Mouse (Mus musculus): ENCODE measurements around the gene 4933430I17Rik. TPM values are rescaled to one million over a fixed set of nuclear protein-coding genes. Genes with fewer than 3 reads are reported as not detected.

4933430I17Rik gene
- total and polyA plus RNA-seq, 3 experiments, result not detected

- Histone ChIP-seq H3K36me3 (ENCODE audit: control insufficient read depth, insufficient read depth, low read length) (no peaks in the 10 kb centered on the region), H3K27ac (no peak overlapping the region), H3K27me3 (ENCODE audit: control insufficient read depth, insufficient read depth, low read length) (no peaks in the 10 kb centered on the region), H3K4me1 (ENCODE audit: control insufficient read depth, insufficient read depth, low read length) (peaks cover 2% of the 10 kb centered on the region), H3K4me3 (no peak overlapping the region), H3K9ac (ENCODE audit: low read depth, low read length) (no peak overlapping the region), H3K79me2 (replicated peaks; ENCODE audit: control insufficient read depth, insufficient read depth, low read length) (no peaks in the 10 kb centered on the region)
- 26% methylated on average over 3 of the region's 3 CpGs for WGBS
- intact Hi-C loops (cut with DNase I), result no loop called here
- TF ChIP-seq POLR2A (IDR thresholded peaks at IDR 0.05; ENCODE audit: insufficient read depth, low read depth, low read length), result no peak
- no peak for TF ChIP-seq EP300 (IDR thresholded peaks at IDR 0.05; ENCODE audit: insufficient read depth, low read depth, low read length)
- no peak for DNase-seq
Observed at GRCm38 (mm10) chr4:62557436-62557835, 32.3 kb downstream of the 4933430I17Rik start.

DNA sequence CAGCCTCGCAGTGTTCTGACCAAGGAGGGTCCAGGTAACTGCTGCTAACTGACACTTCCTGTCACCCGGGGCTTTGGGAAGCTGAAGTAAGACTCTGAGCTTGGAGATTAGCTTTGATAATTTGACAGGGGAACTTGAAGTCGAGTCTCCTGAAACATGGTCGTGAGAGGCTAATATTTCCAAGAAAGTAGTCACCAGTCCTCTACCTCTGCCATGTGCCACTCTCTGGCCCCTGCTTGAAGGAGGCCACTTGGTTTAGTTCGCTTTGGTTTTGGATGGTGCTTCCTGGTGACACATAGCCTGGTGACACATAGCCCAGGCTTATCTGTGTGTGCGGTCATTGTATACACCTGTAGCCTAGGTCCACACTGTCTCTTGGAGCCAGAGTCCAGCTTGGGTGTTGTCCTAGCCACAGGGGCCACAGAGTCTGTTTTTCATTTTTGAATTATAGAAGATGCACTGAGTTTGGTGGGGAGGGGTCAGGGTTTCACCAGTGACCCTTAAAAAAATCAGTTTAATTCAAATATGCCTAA is 34.7 kb downstream of the 4933430I17Rik start, which contains the start of gene Rgs3:
Rgs3 (plus strand) TSS at position 51 of the 533 bp plus-strand sequence.
- peaks cover 2% of the 10 kb centered on the region for H3K4me1 ChIP-seq (ENCODE audit: control insufficient read depth, insufficient read depth, low read length)
- TF ChIP-seq CTCF (IDR thresholded peaks at IDR 0.05) (no peak), POLR2A (IDR thresholded peaks at IDR 0.05; ENCODE audit: insufficient read depth, low read depth, low read length) (no peak), EP300 (IDR thresholded peaks at IDR 0.05; ENCODE audit: insufficient read depth, low read depth, low read length) (no peak)
- H3K4me3 ChIP-seq, result no peak within 1 kb of the TSS
- H3K27me3 ChIP-seq (ENCODE audit: control insufficient read depth, insufficient read depth, low read length), result no peaks in the 10 kb centered on the region
- H3K79me2 ChIP-seq (replicated peaks; ENCODE audit: control insufficient read depth, insufficient read depth, low read length), result no peaks in the 10 kb centered on the region
- H3K27ac ChIP-seq, result no peak within 1 kb of the TSS
- no peaks in the 10 kb centered on the region for H3K36me3 ChIP-seq (ENCODE audit: control insufficient read depth, insufficient read depth, low read length)
- DNase-seq, result no peak
- 44% methylated on average over 6 of the region's 6 CpGs for WGBS
- intact Hi-C loops (cut with DNase I), result no loop called here
- H3K9ac ChIP-seq (ENCODE audit: low read depth, low read length), result no peak within 1 kb of the TSS

DNA sequence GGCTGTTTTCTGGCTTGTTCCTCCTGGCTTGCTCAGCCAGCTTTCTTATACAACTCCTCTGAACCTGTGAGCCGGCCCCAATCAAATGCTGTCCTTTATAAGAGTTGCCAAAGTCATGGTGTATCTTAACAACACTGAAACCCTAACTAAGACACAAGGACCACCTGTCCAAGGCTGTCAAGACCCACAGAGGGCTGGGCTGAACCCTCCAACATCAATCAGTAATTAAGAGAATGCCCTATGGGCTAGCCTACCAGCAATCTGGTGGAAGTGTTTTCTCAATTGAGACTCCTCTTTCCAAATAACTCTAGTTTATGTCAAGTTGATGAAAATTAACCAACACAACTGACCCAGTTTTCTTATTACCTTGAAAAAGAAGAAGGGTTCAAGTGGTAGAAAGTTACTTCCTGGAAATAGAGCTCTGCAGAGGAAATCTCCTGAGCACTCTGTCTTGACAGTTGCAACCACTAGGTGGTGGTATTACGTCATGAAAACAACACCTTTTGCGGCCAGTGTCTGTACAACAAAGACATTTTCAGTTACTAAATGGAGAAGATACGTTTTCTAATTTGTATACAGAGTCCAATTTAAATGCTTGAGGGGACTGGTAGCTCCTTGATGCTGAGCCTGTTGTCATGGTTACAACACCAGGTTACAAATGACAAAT is 35.9 kb downstream of the 4933430I17Rik start:
- Histone ChIP-seq H3K9ac (ENCODE audit: low read depth, low read length) (no peak overlapping the region; the same call in 1 of the 2 replicates), H3K79me2 (replicated peaks; ENCODE audit: control insufficient read depth, insufficient read depth, low read length) (no peaks in the 10 kb centered on the region), H3K36me3 (ENCODE audit: control insufficient read depth, insufficient read depth, low read length) (no peaks in the 10 kb centered on the region), H3K27ac (no peak overlapping the region), H3K4me1 (ENCODE audit: control insufficient read depth, insufficient read depth, low read length) (peaks cover 2% of the 10 kb centered on the region), H3K27me3 (ENCODE audit: control insufficient read depth, insufficient read depth, low read length) (0 out of 2 replicates have a peak, but pooled peaks cover 2% of the 10 kb centered on the region), H3K4me3 (no peak overlapping the region)
- peak; percentile 92 for TF ChIP-seq CTCF (IDR thresholded peaks at IDR 0.05)
- no peak for TF ChIP-seq POLR2A (IDR thresholded peaks at IDR 0.05; ENCODE audit: insufficient read depth, low read depth, low read length)
- TF ChIP-seq EP300 (IDR thresholded peaks at IDR 0.05; ENCODE audit: insufficient read depth, low read depth, low read length), result no peak
- 24% methylated on average over 4 of the region's 4 CpGs for WGBS
- intact Hi-C loops (cut with DNase I), result loop anchor here (1.0 kb wide), 2 partner anchors 135 to 203 kb away; no protein-coding TSS in a partner anchor
- peak; percentile 58 to 74 for DNase-seq

DNA sequence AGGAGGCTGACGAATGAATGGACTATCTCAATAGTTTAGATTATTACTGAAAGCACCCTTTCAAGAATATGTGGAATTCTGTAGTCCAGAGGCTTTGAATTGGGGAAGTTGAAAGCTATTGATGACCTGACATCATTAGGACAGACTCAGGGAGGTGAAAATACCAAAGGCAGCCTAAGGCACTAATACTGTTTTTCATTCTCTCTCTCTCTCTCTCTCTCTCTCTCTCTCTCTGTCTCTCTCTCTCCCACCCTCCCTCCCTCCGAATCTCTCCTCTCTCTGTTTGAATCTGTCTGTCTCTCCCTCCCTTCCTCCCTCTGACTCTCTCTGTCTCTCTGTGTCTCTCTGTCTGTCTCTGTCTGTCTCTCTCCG is 36.4 kb downstream of the 4933430I17Rik start:
- intact Hi-C loops (cut with DNase I), result loop anchor here (1.0 kb wide), 2 partner anchors 135 to 203 kb away; no protein-coding TSS in a partner anchor
- H3K27ac ChIP-seq, result no peak overlapping the region
- peaks cover 2% of the 10 kb centered on the region for H3K4me1 ChIP-seq (ENCODE audit: control insufficient read depth, insufficient read depth, low read length)
- TF ChIP-seq CTCF (IDR thresholded peaks at IDR 0.05), result no peak
- no peak for TF ChIP-seq POLR2A (IDR thresholded peaks at IDR 0.05; ENCODE audit: insufficient read depth, low read depth, low read length)
- TF ChIP-seq EP300 (IDR thresholded peaks at IDR 0.05; ENCODE audit: insufficient read depth, low read depth, low read length), result no peak
- H3K36me3 ChIP-seq (ENCODE audit: control insufficient read depth, insufficient read depth, low read length), result no peaks in the 10 kb centered on the region
- WGBS, result 46% methylated on average over 3 of the region's 3 CpGs
- H3K27me3 ChIP-seq (ENCODE audit: control insufficient read depth, insufficient read depth, low read length), result 0 out of 2 replicates have a peak, but pooled peaks cover 2% of the 10 kb centered on the region
- no peak for DNase-seq
- no peak overlapping the region; the same call in 1 of the 2 replicates for H3K9ac ChIP-seq (ENCODE audit: low read depth, low read length)
- H3K79me2 ChIP-seq (replicated peaks; ENCODE audit: control insufficient read depth, insufficient read depth, low read length), result no peaks in the 10 kb centered on the region
- H3K4me3 ChIP-seq, result no peak overlapping the region

GRCm38 (mm10) chr4:62562006-62562405 is 36.8 kb downstream of the 4933430I17Rik start:
- no peak overlapping the region for H3K4me3 ChIP-seq
- H3K36me3 ChIP-seq (ENCODE audit: control insufficient read depth, insufficient read depth, low read length), result no peaks in the 10 kb centered on the region
- no peak for DNase-seq
- H3K27ac ChIP-seq, result no peak overlapping the region
- peaks cover 2% of the 10 kb centered on the region for H3K4me1 ChIP-seq (ENCODE audit: control insufficient read depth, insufficient read depth, low read length)
- 55% methylated on average over 4 of the region's 4 CpGs for WGBS
- H3K27me3 ChIP-seq (ENCODE audit: control insufficient read depth, insufficient read depth, low read length), result 0 out of 2 replicates have a peak, but pooled peaks cover 2% of the 10 kb centered on the region
- intact Hi-C loops (cut with DNase I), result no loop called here
- no peak overlapping the region for H3K9ac ChIP-seq (ENCODE audit: low read depth, low read length)
- H3K79me2 ChIP-seq (replicated peaks; ENCODE audit: control insufficient read depth, insufficient read depth, low read length), result no peaks in the 10 kb centered on the region
- TF ChIP-seq POLR2A (IDR thresholded peaks at IDR 0.05; ENCODE audit: insufficient read depth, low read depth, low read length), result no peak
- no peak for TF ChIP-seq EP300 (IDR thresholded peaks at IDR 0.05; ENCODE audit: insufficient read depth, low read depth, low read length)
- no peak for TF ChIP-seq CTCF (IDR thresholded peaks at IDR 0.05)

DNA sequence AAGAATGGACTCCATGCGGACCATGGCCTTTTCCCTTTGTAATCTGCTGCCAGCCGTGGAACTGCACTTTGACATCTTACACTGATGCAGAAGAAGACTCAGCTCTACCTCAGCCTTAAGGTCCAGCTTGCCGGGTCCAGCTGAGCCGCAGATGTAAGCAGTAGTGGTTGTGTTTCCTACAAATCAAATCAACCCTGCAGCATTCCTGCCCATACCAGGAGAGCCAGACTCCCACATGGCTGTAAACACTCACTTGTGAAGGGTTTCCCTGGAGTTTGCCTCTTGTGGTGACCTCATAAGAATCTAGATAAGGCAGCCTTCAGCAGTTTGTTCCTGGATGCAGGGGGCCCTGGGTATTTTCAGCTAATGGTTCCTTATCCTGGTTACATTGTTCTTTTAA is 41.4 kb downstream of the 4933430I17Rik start:
- WGBS, result 40% methylated on average over 4 of the region's 4 CpGs
- no peak overlapping the region for H3K9ac ChIP-seq (ENCODE audit: low read depth, low read length)

More for the DNA sequence above, 41.4 kb downstream of the 4933430I17Rik start:
- Histone ChIP-seq H3K36me3 (ENCODE audit: control insufficient read depth, insufficient read depth, low read length) (no peaks in the 10 kb centered on the region), H3K27me3 (ENCODE audit: control insufficient read depth, insufficient read depth, low read length) (0 out of 2 replicates have a peak, but pooled peaks cover 2% of the 10 kb centered on the region), H3K27ac (no peak overlapping the region), H3K79me2 (replicated peaks; ENCODE audit: control insufficient read depth, insufficient read depth, low read length) (no peaks in the 10 kb centered on the region), H3K4me1 (ENCODE audit: control insufficient read depth, insufficient read depth, low read length) (peaks cover 2% of the 10 kb centered on the region), H3K4me3 (no peak overlapping the region)
- intact Hi-C loops (cut with DNase I), result no loop called here
- TF ChIP-seq EP300 (IDR thresholded peaks at IDR 0.05; ENCODE audit: insufficient read depth, low read depth, low read length) (no peak), CTCF (IDR thresholded peaks at IDR 0.05) (no peak), POLR2A (IDR thresholded peaks at IDR 0.05; ENCODE audit: insufficient read depth, low read depth, low read length) (no peak)
- DNase-seq, result no peak

Measured in heart, adult 2 months (tissue).